Mouse (Mus musculus) c-Kit-positive CD71-negative TER-119-negative erythroid progenitor cells, embryonic 14.5 days (primary cell): Measurements from ENCODE around the gene Runx2.

ENCODE experiments used
- DNase-seq: peaks from one replicate; pipeline ENCODE4 v3.0.0-alpha.2; 2013; ENCODE audit warnings: low read depth

The Runx2 gene

GRCm38 (mm10) chr17:44588470-44588869 is 226.1 kb downstream of the Runx2 start:
- DNase-seq, result no peak

GRCm38 (mm10) chr17:44588020-44588419 is 226.6 kb downstream of the Runx2 start:
- no peak for DNase-seq

GRCm38 (mm10) chr17:44586196-44586595 is 228.4 kb downstream of the Runx2 start:
- no peak for DNase-seq

GRCm38 (mm10) chr17:44584781-44585180 is 229.8 kb downstream of the Runx2 start:
- DNase-seq, result no peak

- no peak for DNase-seq
These were observed 236.8 kb downstream of the Runx2 start for GRCm38 (mm10) chr17:44577791-44578190.

GRCm38 (mm10) chr17:44570899-44571298 is 243.7 kb downstream of the Runx2 start:
- DNase-seq, result no peak

GRCm38 (mm10) chr17:44569020-44569621 is 245.5 kb downstream of the Runx2 start:
- DNase-seq, result no peak

- DNase-seq, result no peak
These were observed 247.6 kb downstream of the Runx2 start for GRCm38 (mm10) chr17:44566992-44567391.

GRCm38 (mm10) chr17:44565884-44566515 is 248.6 kb downstream of the Runx2 start:
- no peak for DNase-seq

- DNase-seq, result no peak
These were observed 249.2 kb downstream of the Runx2 start for GRCm38 (mm10) chr17:44565311-44565831.

- no peak for DNase-seq
These were observed 249.9 kb downstream of the Runx2 start for GRCm38 (mm10) chr17:44564611-44565198.

GRCm38 (mm10) chr17:44560016-44560415 is 254.6 kb downstream of the Runx2 start:
- DNase-seq, result no peak

- no peak for DNase-seq
These were observed 257.1 kb downstream of the Runx2 start for GRCm38 (mm10) chr17:44557199-44558111.

- DNase-seq, result no peak
These were observed 259.7 kb downstream of the Runx2 start for GRCm38 (mm10) chr17:44554941-44555340.

GRCm38 (mm10) chr17:44549551-44549950 is 265.0 kb downstream of the Runx2 start:
- no peak for DNase-seq

- no peak for DNase-seq
These were observed 266.7 kb downstream of the Runx2 start for GRCm38 (mm10) chr17:44547922-44548321.

GRCm38 (mm10) chr17:44546801-44547200 is 267.8 kb downstream of the Runx2 start:
- DNase-seq, result no peak

- DNase-seq, result no peak
These were observed 269.3 kb downstream of the Runx2 start for GRCm38 (mm10) chr17:44545141-44545813.

- DNase-seq, result no peak
These were observed 271.9 kb downstream of the Runx2 start for GRCm38 (mm10) chr17:44542706-44543105.

GRCm38 (mm10) chr17:44540699-44541098 is 273.9 kb downstream of the Runx2 start:
- DNase-seq, result no peak

- DNase-seq, result no peak
These were observed 275.7 kb downstream of the Runx2 start for GRCm38 (mm10) chr17:44538921-44539320.

GRCm38 (mm10) chr17:44530000-44530399 is 284.6 kb downstream of the Runx2 start:
- DNase-seq, result no peak
